Mouse (Mus musculus) cortical plate, adult 2 months (tissue): ENCODE measurements around the gene Rrp12.

Experiments used
- CTCF ChIP-seq: fragments of 200-500 bp; IDR thresholded peaks from 2 replicates; pipeline ENCODE4 v1.5.1; 2011; ENCODE audit warnings: mild to moderate bottlenecking, control low read depth, low read length; ENCODE audit not compliant: insufficient read depth; ENCODE audit errors: extremely low read depth
- POLR2A ChIP-seq: fragments of 200-500 bp; IDR thresholded peaks from 2 replicates; pipeline ENCODE4 v1.6.1; 2011; ENCODE audit warnings: mild to moderate bottlenecking, low read length, control low read depth; ENCODE audit not compliant: insufficient read depth; ENCODE audit errors: extremely low read depth

- TF ChIP-seq CTCF: no peak
- TF ChIP-seq POLR2A: no peak
Observed at GRCm38 (mm10) chr19:41910396-41910795, 14.4 kb upstream of the Rrp12 start.
